Mouse (Mus musculus) monocyte, adult 5-6 weeks (primary cell): Measurements from ENCODE around the gene Gstm4. TPM values are rescaled to one million over a fixed set of nuclear protein-coding genes. Genes with fewer than 3 reads are reported as not detected.
A peak's percentile ranks its signal among the peaks of the same experiment; 100 is the strongest.

Source experiments
- ATAC-seq: fragments of 153-309, 156-312 bp; replicated peaks from 2 replicates; pipeline ENCODE4 v1.8.0; 2017; ENCODE audit warnings: mild to moderate bottlenecking; ENCODE audit not compliant: low TSS enrichment, insufficient number of reproducible peaks, severe bottlenecking, poor library complexity, low FRiP score
- total RNA-seq: library from RNA; stranded (forward); fragments of 200-1000, 200-491, 200-594 nt; gene quantifications from 3 replicates; pipeline ENCODE4 v1.2.3, GENCODE M21; 2017

Gene Gstm4
- total RNA-seq, 1 experiment from 2014 or later: 12.4 TPM

- no peak for ATAC-seq
Observed at GRCm38 (mm10) chr3:108072983-108073569, 28.4 kb upstream of the Gstm4 start.

- peak; percentile 69 for ATAC-seq
Observed at GRCm38 (mm10) chr3:108070295-108071293, 25.9 kb upstream of the Gstm4 start.

GRCm38 (mm10) chr3:108069231-108069870 lies 24.7 kb upstream of the Gstm4 start:
- ATAC-seq: no peak

GRCm38 (mm10) chr3:108068826-108069225 lies 24.1 kb upstream of the Gstm4 start:
- ATAC-seq: no peak

GRCm38 (mm10) chr3:108067370-108067934 lies 22.8 kb upstream of the Gstm4 start:
- no peak for ATAC-seq

GRCm38 (mm10) chr3:108065551-108065950 lies 20.9 kb upstream of the Gstm4 start:
- no peak for ATAC-seq

GRCm38 (mm10) chr3:108064672-108065071 lies 20.0 kb upstream of the Gstm4 start:
- ATAC-seq: 0 out of 2 replicates have a peak, but pooled peaks have one; percentile 8

- ATAC-seq: no peak
Observed at GRCm38 (mm10) chr3:108062648-108063047, 18.0 kb upstream of the Gstm4 start.

- peak; percentile 59 for ATAC-seq
Observed at GRCm38 (mm10) chr3:108061420-108061819, 16.7 kb upstream of the Gstm4 start.

GRCm38 (mm10) chr3:108050493-108050892 lies 5.8 kb upstream of the Gstm4 start:
- peak; percentile 74 for ATAC-seq

- no peak for ATAC-seq
Observed at GRCm38 (mm10) chr3:108048306-108048705, 3.6 kb upstream of the Gstm4 start.

- no peak for ATAC-seq
Observed at GRCm38 (mm10) chr3:108046944-108047655, 2.4 kb upstream of the Gstm4 start.

GRCm38 (mm10) chr3:108033156-108033555 lies 11.5 kb downstream of the Gstm4 start:
- ATAC-seq: no peak

GRCm38 (mm10) chr3:108032113-108032512 lies 12.6 kb downstream of the Gstm4 start:
- no peak for ATAC-seq

- no peak for ATAC-seq
Observed at GRCm38 (mm10) chr3:108028641-108029365, 15.9 kb downstream of the Gstm4 start.

GRCm38 (mm10) chr3:108026597-108026996 lies 18.1 kb downstream of the Gstm4 start:
- no peak for ATAC-seq

GRCm38 (mm10) chr3:108026049-108026448 lies 18.6 kb downstream of the Gstm4 start:
- ATAC-seq: no peak

- no peak for ATAC-seq
Observed at GRCm38 (mm10) chr3:108025318-108025717, 19.4 kb downstream of the Gstm4 start.
